Mouse (Mus musculus) left cerebral cortex, adult 8-10 months (tissue): ENCODE results near the gene Wnt3a. TPM values are rescaled to one million over a fixed set of nuclear protein-coding genes. Genes with fewer than 3 reads are reported as not detected.

ENCODE experiments used
- DNase-seq, 2 experiments: peaks; one replicate each; pipeline ENCODE4 v3.0.0; 2022; ENCODE audit warnings: low spot score in 2 of 2
- total RNA-seq, 4 experiments: library from RNA; stranded (reverse); gene quantifications; 2 replicates each; pipeline ENCODE4 v1.2.4; 2022

Wnt3a gene
- total RNA-seq, result not detected

DNA sequence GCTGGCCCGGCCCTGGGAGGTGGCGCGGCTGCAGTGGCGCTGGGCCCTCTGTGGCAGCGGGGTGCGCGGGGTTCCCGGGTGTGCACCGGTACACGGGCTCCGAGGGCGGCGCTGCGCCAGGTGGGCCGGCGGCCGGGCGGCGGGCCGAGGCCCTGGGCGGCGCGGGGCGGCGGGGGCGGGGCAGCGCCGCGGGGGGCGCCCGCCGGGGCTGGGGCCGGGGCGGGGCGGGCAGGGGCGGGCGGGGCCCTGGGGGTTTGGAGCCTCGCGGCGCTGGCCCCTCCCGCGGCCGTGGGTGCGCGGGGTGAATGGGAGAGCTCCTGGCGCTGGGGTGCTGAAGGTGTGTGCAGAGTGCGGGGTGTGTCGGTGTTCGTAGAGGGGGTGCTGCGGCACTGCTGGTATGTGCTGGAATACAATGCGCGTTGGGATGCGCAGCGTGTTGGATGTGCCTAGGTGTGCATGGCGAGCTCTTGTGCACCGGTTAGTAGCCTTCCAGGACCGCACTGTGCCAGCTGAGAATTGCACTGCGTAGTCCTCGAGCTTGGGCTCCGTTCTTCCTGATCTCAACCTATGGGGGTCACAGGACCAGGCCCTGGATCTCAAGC lies at the start of gene Wnt3a:
Gene Wnt3a, minus strand, starts transcription at position 51 of the 602 bp plus-strand sequence.
- DNase-seq, result no peak

GRCm38 (mm10) chr11:59338736-59339120 lies 48.2 kb upstream of the Wnt3a start:
- peak in 1 of 2 experiments; percentile 79 for DNase-seq

DNA sequence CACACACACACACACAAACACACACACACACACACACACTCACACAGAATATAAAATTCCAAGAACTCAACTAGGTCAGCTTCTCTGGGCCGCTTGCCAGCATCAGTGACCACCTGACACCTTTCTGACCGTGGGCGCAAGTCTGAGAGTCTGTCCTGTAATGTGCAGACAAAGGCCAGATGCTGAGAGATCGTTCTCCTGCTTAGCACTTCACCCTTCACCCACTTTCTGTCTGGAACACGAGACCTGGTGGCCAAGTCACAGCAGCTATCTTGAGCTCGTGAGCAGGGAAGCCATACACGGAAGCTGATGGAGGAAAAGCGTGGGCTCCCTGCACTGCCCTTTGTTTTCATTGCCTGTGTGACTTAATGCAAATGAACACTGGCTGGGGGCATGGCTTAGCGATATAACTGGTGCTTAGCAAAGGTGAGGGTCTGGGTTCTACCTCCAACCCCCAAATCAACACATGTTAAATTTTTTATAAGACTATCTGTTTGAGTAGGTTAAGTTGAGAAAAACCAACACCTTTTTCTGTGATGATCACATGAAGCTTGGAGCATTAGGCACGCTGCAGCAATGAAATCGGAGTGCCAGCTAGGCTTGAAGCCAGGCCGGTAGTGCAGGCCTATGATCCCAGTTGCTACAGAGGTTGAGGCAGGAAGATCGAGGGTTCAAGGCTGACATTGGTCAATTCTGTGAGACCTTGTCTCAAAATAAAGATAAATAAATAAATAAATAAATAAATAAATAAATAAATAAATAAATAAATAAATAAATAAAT lies 47.6 kb upstream of the Wnt3a start:
- DNase-seq, result peak in 1 of 2 experiments; percentile 68

- no peak for DNase-seq
Observed at GRCm38 (mm10) chr11:59336381-59336780, 45.8 kb upstream of the Wnt3a start.

DNA sequence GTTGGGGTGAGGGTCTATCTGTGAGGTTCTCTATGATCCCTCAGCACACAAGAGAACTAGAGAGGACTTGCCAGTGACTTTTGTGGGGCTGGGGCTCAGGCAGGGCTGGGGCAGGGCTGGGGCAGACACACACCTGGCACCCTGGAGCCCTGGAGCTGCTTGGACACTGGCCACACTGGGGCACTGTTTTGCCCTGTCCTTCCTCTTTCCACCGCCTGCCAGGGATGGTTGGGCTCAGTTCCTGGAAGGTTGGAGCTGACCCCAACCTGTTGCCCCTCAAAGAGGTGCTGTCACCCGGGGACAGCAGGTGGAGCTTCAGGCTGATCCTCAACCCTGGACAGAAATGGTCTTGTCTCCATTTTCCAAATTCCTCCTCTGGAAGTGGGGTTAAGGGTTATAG lies 45.4 kb upstream of the Wnt3a start:
- DNase-seq, result no peak

- no peak for DNase-seq
Observed at GRCm38 (mm10) chr11:59335150-59335549, 44.6 kb upstream of the Wnt3a start.

- no peak for DNase-seq
Observed at GRCm38 (mm10) chr11:59332938-59333337, 42.4 kb upstream of the Wnt3a start.

GRCm38 (mm10) chr11:59331167-59331869 lies 40.8 kb upstream of the Wnt3a start:
- DNase-seq, result no peak

DNA sequence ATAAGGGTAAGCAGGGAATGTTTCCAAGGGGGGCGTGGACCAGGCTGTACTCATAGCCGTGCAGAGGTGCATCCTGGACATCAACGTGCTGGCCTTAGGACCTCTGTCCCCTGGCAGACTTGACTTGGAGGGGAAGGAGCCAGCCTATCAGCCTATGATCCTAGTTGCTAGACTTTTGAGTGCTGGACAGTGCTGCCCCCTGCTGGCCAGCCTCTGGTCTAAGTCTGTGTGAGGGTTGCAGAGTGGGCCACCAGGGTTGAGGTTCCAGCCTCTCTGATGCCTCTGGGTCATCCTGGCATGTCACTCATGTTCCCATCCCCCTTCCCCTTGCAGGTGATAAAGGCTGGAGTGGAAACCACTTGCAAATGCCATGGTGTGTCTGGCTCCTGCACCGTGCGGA lies 40.0 kb upstream of the Wnt3a start:
- no peak for DNase-seq

DNA sequence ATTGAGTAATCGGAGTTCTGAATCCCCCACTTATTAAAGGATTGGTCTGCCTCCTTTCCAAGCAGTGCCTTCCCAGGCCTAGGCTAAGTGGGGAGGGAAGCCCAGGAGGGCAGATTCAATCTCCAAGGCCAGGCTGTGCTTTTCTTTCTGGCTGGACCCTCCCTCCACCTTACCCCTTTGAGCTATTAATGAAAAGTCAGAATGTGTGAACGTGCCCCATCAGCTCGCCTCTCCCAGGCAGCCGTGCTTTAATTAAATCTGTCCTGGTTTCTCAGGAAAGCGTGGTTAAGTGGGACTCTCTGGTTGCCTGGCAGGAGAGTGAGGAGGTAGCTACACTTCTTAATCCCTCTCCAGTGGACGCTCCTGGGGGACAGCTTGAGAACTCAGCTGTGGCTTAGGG lies 39.1 kb upstream of the Wnt3a start:
- DNase-seq, result no peak

DNA sequence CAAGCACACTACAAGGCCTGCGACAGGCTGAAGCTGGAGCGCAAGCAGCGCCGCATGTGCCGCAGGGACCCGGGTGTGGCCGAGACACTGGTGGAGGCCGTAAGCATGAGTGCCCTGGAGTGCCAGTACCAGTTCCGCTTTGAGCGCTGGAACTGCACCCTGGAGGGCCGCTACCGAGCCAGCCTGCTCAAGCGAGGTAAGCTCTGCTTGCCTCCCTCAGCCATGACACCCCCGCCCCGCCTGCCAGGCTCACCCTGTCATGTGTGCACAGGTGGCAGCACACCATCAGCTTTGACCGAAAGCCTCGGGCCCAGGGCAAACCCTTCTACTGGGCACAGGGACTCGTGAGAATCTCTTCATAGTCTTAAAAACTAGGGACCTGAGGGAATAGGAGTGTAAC lies 37.1 kb upstream of the Wnt3a start:
- no peak for DNase-seq

GRCm38 (mm10) chr11:59324777-59325176 lies 34.2 kb upstream of the Wnt3a start:
- DNase-seq, result no peak

GRCm38 (mm10) chr11:59322988-59323387 lies 32.4 kb upstream of the Wnt3a start:
- no peak for DNase-seq

DNA sequence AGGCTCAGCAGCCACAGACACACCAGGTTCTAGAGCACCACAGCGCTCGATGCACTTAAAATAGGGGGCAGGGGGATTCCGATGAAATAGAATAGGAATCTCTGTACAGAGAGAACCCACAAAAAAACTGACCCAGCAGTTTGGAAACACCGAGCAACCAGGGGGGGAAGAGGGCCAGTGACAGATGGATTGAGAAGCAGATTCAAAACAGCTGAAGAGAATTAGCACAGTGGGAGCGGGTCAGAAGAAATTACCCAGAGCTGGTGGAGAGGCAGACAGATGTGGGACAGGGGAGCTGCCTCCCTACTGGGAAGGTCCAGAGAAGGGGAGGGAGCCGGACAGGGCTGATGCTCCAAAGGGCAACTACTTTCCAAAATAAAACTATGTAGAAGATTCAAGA lies 26.0 kb upstream of the Wnt3a start:
- no peak for DNase-seq

DNA sequence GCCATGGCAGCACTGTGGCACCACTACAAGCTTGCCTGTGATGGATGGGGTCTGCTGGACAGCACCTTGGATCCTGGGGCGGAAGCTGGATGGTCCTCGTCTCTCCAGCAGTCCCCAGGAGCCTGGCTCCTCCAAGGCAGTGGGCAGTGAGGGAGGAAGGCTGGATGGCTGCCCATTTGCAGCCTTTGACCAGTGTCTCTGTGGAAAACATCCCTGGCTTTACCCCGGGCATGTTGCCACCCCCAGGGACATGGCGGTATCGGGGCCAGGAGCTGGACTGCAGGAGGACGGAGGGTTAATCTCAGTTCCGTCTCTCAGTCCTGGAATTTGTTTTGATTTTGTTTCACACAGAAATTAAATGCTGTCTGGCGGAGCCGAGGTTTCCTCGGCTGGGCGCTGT lies 23.4 kb upstream of the Wnt3a start:
- no peak for DNase-seq

- no peak for DNase-seq
Observed at GRCm38 (mm10) chr11:59313029-59313811, 22.7 kb upstream of the Wnt3a start.

- DNase-seq, result no peak
Observed at GRCm38 (mm10) chr11:59312501-59312900, 21.9 kb upstream of the Wnt3a start.

- DNase-seq, result no peak
Observed at GRCm38 (mm10) chr11:59312060-59312459, 21.5 kb upstream of the Wnt3a start.

- peak in 1 of 2 experiments; percentile 6 for DNase-seq
Observed at GRCm38 (mm10) chr11:59309976-59310375, 19.4 kb upstream of the Wnt3a start.

DNA sequence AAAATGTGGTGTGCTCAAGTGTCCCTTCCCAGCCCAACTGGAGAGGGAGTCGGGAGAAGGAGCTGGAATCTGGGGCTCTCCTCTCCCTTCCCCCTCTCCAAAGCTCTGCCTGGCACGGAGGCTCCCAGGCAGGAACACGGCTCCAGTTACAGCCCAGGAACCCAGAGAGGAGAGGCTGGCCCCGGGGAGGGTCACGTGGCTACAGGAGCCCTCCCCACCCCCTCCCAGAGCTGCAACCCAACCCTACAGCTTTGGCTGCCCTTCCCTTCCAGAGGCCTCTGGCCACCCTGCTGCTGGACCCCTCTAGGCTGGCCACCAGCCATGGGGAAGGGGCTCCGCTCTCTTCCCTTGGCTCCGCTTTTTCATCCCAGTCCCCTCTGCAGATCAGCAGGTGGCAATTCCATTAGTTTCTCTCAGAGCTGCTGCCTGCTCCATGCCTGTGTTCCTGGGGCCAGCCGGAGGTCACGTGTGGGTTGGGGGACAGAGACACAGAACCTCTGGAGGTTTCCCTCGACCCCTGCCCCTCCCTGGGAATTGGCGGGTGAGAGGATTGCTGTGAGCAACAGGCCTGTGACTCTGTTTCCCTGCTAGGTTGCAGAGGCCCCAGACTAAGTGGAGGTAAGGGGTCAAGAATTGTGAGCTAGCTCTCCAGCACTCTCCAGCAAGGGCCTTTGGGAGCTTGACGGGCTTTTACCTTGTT lies 18.7 kb upstream of the Wnt3a start:
- peak in 1 of 2 experiments; percentile 4 for DNase-seq

DNA sequence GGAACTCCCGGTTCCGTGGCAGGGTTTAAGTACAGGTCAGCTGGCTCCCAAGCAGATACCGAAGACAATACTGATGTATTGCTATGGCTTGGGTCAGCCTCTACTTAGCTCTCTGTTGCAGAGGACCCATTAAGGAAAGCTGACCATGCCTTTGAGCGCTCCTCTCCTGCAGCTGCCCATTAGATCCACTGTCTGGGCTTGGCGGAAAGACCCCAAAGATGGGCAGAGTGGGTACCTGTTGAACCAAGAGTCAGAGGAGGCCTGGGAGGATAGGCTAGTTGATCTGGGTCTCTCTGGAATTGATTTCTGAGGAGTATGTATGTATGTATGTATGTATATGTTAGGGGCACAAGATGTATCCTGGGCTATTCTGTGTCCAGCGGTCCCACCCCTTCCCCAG lies 18.1 kb upstream of the Wnt3a start:
- DNase-seq, result no peak
